Comparison of ENCODE assay signal across 7 mouse cellular contexts in the genomic region with DNA sequence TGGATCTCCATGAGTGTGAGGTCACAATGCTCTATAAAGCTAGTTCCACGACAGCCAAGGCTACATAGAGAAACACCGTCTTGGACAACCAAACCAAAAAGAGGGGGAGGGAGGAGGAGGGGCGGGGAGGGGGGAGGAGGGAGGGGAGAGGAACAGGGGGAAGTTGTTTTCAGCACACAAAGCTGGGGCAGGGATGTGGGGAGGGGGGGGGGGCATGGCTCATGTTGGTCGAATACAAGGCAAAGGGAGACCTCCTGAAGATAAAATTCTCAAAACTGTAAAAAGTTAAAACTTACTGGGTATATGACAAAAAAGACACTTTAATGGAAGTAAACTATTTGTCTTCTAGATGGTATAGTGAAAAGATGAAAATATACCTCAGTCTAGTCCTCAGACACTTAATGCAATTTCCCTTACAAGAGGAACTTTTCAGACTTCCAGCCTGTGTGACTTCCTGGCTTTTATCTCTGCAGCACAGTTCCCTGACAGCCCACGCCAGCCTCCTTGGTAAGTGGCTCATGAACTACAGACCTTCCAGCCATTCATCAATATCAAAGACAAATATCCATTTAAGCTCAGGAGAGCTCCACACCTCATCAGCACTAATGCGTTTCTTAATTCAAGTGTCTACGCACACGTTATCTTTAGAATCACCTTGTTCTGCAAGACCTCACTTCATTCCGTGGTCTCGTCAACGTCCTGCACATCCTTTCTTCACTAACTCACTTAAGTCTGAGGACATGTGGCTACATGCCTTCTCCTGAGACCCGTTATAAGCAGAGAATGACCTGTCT. TPM values are rescaled to one million over a fixed set of nuclear protein-coding genes. Genes with fewer than 3 reads are reported as not detected.
DNase-seq lines count a peak whose midpoint lies in the region; ATAC-seq and TF ChIP-seq lines count a peak whose summit lies in the region.

No protein-coding gene starts in this region.

- peak overlapping the region; percentile 66; the same call in 1 of the 2 replicates for H3K4me2 ChIP-seq in embryonic facial prominence, embryonic 12.5 days (replicated peaks)
- peak overlapping the region; percentile 80 for H3K4me2 ChIP-seq in limb, embryonic 15.5 days

- DNase-seq in left cerebral cortex, adult 2 months (ENCODE audit: extremely low spot score in 1 of 2, low spot score in 2 of 2) = no peak
- DNase-seq in left cerebral cortex, postnatal 4 days = no peak
- no peak for DNase-seq in urinary bladder, adult 2 months (ENCODE audit: low spot score)
- no peak for DNase-seq in kidney, postnatal 36 days

- H3K9me3 ChIP-seq in embryonic facial prominence, embryonic 12.5 days = no peaks in the 10 kb centered on the region
- H3K9me3 ChIP-seq in limb, embryonic 15.5 days = no peaks in the 10 kb centered on the region

- no peaks in the 10 kb centered on the region for H3K36me3 ChIP-seq in embryonic facial prominence, embryonic 12.5 days
- peaks cover 8% of the 10 kb centered on the region; the same call in 1 of the 2 replicates for H3K36me3 ChIP-seq in limb, embryonic 15.5 days

- peak overlapping the region; percentile 21; the same call in 1 of the 2 replicates for H3K4me3 ChIP-seq in left cerebral cortex, adult 2 months
- H3K4me3 ChIP-seq in bone marrow, adult 2 months (replicated peaks; ENCODE audit: control insufficient read depth, low read depth, low read length) = peak overlapping the region; percentile 70
- H3K4me3 ChIP-seq in embryonic facial prominence, embryonic 12.5 days = no peak overlapping the region
- H3K4me3 ChIP-seq in limb, embryonic 15.5 days = peak overlapping the region; percentile 60

- 2% methylated on average over 11 of the region's 12 CpGs for WGBS in bone marrow, adult 2 months
- 64% methylated on average over 10 of the region's 12 CpGs for WGBS in embryonic facial prominence, embryonic 12.5 days
- WGBS in limb, embryonic 15.5 days = 34% methylated on average over 11 of the region's 12 CpGs

- intact Hi-C loops in left cerebral cortex, adult 2 months (cut with DNase I) = loop anchor here (1.0 kb wide), 1 partner anchor 139 kb away; the partner anchor contains the start of gene Rif1
- intact Hi-C loops in left cerebral cortex, postnatal 4 days (cut with DNase I) = loop anchor here (10.0 kb wide), 1 partner anchor 141 kb away; the partner anchor contains the start of gene Rif1

- no peak overlapping the region for H3K27ac ChIP-seq in left cerebral cortex, adult 2 months
- H3K27ac ChIP-seq in bone marrow, adult 2 months (ENCODE audit: control insufficient read depth, insufficient read depth, low read depth, low read length, poor library complexity) = peak overlapping the region; percentile 45; the same call in 1 of the 2 replicates
- no peak overlapping the region for H3K27ac ChIP-seq in embryonic facial prominence, embryonic 12.5 days
- no peak overlapping the region; the same call in 1 of the 2 replicates for H3K27ac ChIP-seq in limb, embryonic 15.5 days

- TF ChIP-seq POLR2A in bone marrow, adult 2 months (IDR thresholded peaks at IDR 0.05; ENCODE audit: borderline replicate concordance, control insufficient read depth, low read depth, low read length) = no peak

- TF ChIP-seq CTCF in left cerebral cortex, adult 2 months (IDR thresholded peaks at IDR 0.05) = no peak
- no peak for TF ChIP-seq CTCF in bone marrow, adult 2 months (IDR thresholded peaks at IDR 0.05; ENCODE audit: control insufficient read depth, insufficient read depth, low read length)

- H3K27me3 ChIP-seq in embryonic facial prominence, embryonic 12.5 days = no peaks in the 10 kb centered on the region
- H3K27me3 ChIP-seq in limb, embryonic 15.5 days = no peaks in the 10 kb centered on the region

- ATAC-seq in embryonic facial prominence, embryonic 12.5 days (ENCODE audit: insufficient number of reproducible peaks, insufficient read depth, low FRiP score, low TSS enrichment) = no peak
- ATAC-seq in limb, embryonic 15.5 days (ENCODE audit: insufficient number of reproducible peaks, low FRiP score, low TSS enrichment, low read depth) = no peak

- no peak overlapping the region for H3K9ac ChIP-seq in embryonic facial prominence, embryonic 12.5 days
- H3K9ac ChIP-seq in limb, embryonic 15.5 days = no peak overlapping the region

- peaks cover 7% of the 10 kb centered on the region for H3K4me1 ChIP-seq in bone marrow, adult 2 months (ENCODE audit: control insufficient read depth, insufficient read depth, low read length)
- H3K4me1 ChIP-seq in embryonic facial prominence, embryonic 12.5 days = peaks cover 5% of the 10 kb centered on the region; the same call in 1 of the 2 replicates
- H3K4me1 ChIP-seq in limb, embryonic 15.5 days = peaks cover 12% of the 10 kb centered on the region; the same call in 1 of the 2 replicates

RNA-seq across cellular contexts. Expression of gene Rbm43, which starts 1.4 kb away (rescaled TPM):
- 10 to 100 TPM; 15.4 to 15.6 TPM for total RNA-seq in left cerebral cortex, adult 2 months (2021)
- total RNA-seq in left cerebral cortex, postnatal 4 days (2021) = 10 to 100 TPM; 14.5 to 15.3 TPM
- polyA plus RNA-seq in bone marrow, adult 2 months (2011; ENCODE audit: insufficient read depth, insufficient read length, low replicate concordance, missing spikeins) = 20.0 and 26.1 TPM in 2 replicates
- 11.1 and 12.3 TPM in 2 replicates for polyA plus RNA-seq in embryonic facial prominence, embryonic 12.5 days (2016; fragmentation: Nextera tagmentation; extraction: Ambion mirVana)
- polyA plus RNA-seq in limb, embryonic 15.5 days (2015; fragmentation: Nextera tagmentation; extraction: Ambion mirVana) = 16.4 and 17.6 TPM in 2 replicates
- 16.3 and 17.5 TPM in 2 replicates for polyA plus RNA-seq in urinary bladder, adult 2 months (2012; rRNA removed)

RNA-seq across cellular contexts. Expression of gene Nmi, which starts 39.8 kb away (rescaled TPM):
- total RNA-seq in left cerebral cortex, adult 2 months (2021) = 1 to 10 TPM; 2.5 to 3.3 TPM
- 1 to 10 TPM; 1.7 to 2.6 TPM for total RNA-seq in left cerebral cortex, postnatal 4 days (2021)
- polyA plus RNA-seq in bone marrow, adult 2 months (2011; ENCODE audit: insufficient read depth, insufficient read length, low replicate concordance, missing spikeins) = 12.8 and 32.0 TPM in 2 replicates
- polyA plus RNA-seq in embryonic facial prominence, embryonic 12.5 days (2016; fragmentation: Nextera tagmentation; extraction: Ambion mirVana) = 8.1 and 11.7 TPM in 2 replicates
- 12.1 and 13.8 TPM in 2 replicates for polyA plus RNA-seq in limb, embryonic 15.5 days (2015; fragmentation: Nextera tagmentation; extraction: Ambion mirVana)
- 25.2 and 26.5 TPM in 2 replicates for polyA plus RNA-seq in urinary bladder, adult 2 months (2012; rRNA removed)
